Mouse (Mus musculus) stomach, embryonic 14.5 days (tissue): ENCODE data around the gene Spcs2. TPM values are rescaled to one million over a fixed set of nuclear protein-coding genes. Genes with fewer than 3 reads are reported as not detected.

Experiments
- ATAC-seq: fragments of 200-750 bp; cut with Nextera tagmentation; 2 replicates; pipeline ENCODE4 v1.8.0; 2017; ENCODE audit warnings: low read depth, moderate TSS enrichment; ENCODE audit not compliant: insufficient number of reproducible peaks, insufficient read depth, low FRiP score
- H3K27ac ChIP-seq: fragments of 300-500 bp; sonication (generic); 2 replicates; pipeline ENCODE4 v1.5.1; 2014; ENCODE audit warnings: mild to moderate bottlenecking, low read length, moderate library complexity, mixed read lengths
- H3K27me3 ChIP-seq: fragments of 300-500 bp; sonication (generic); 2 replicates; pipeline ENCODE4 v1.6.1; 2014; ENCODE audit warnings: low read length, control low read depth, mixed read lengths; ENCODE audit not compliant: control insufficient read depth, insufficient read depth
- H3K36me3 ChIP-seq: fragments of 300-500 bp; sonication (generic); 2 replicates; pipeline ENCODE4 v1.6.1; 2014; ENCODE audit warnings: mild to moderate bottlenecking, control low read depth, low read length, moderate library complexity, mixed read lengths; ENCODE audit not compliant: control insufficient read depth, insufficient read depth
- H3K4me1 ChIP-seq: fragments of 300-500 bp; sonication (generic); 2 replicates; pipeline ENCODE4 v1.6.1; 2014; ENCODE audit warnings: low read length, control low read depth, mixed read lengths; ENCODE audit not compliant: control insufficient read depth, insufficient read depth
- H3K4me2 ChIP-seq: fragments of 300-500 bp; sonication (generic); replicated peaks from 2 replicates; pipeline ENCODE4 v1.6.1; 2014; ENCODE audit warnings: low read depth, low read length, control low read depth
- H3K4me3 ChIP-seq: fragments of 300-500 bp; sonication (generic); 2 replicates; pipeline ENCODE4 v1.5.1; 2014; ENCODE audit warnings: low read depth, low read length, control low read depth
- H3K9ac ChIP-seq: fragments of 300-500 bp; sonication (generic); replicated peaks from 2 replicates; pipeline ENCODE4 v1.6.1; 2014; ENCODE audit warnings: low read depth, mild to moderate bottlenecking, control low read depth, low read length, moderate library complexity, mixed read lengths
- H3K9me3 ChIP-seq: fragments of 300-500 bp; sonication (generic); 2 replicates; pipeline ENCODE4 v1.6.1; 2016; ENCODE audit warnings: low read depth, low read length, control low read depth; ENCODE audit not compliant: control insufficient read depth
- WGBS: fragments of 180-500 bp; shearing (Covaris S2); extraction: QIAGEN DNeasy Blood & Tissue Kit; methylation state at CpG from one replicate; pipeline ENCODE4 v1.1.7; 2014; 5-methylcytosine and 5-hydroxymethylcytosine counted together
- polyA plus RNA-seq: library from polyadenylated mRNA; unstranded; fragments of >200 nt; fragmentation: Nextera tagmentation; extraction: Ambion mirVana; gene quantifications from 2 replicates; pipeline ENCODE4 v1.2.1, GENCODE M21; 2014

The Spcs2 gene
- polyA plus RNA-seq, 1 experiment from 2014 or later: 287 TPM

DNA sequence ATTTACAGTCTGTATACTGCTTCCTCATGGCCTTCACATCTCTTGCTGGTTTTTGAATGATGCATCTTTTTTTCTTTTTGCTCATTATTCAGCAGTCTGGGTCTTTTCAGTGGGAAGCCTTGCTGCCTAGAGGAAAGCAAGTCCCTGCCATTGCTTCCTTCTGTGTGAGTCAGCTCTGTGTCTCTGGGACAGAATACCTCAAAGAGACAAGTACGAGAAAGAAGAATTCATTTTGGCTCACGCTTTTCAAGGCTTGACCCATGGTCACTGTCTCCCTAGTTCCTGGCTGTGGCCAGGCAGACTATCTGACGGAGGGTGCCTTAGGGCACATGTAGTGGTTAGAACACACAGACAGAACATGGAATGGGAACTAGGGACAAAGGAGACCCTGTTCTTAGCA is 30.7 kb upstream of the Spcs2 start:
- no peak overlapping the region for H3K9ac ChIP-seq
- H3K36me3 ChIP-seq: no peaks in the 10 kb centered on the region
- H3K9me3 ChIP-seq: no peaks in the 10 kb centered on the region
- H3K27ac ChIP-seq: no peak overlapping the region
- no peaks in the 10 kb centered on the region for H3K27me3 ChIP-seq
- H3K4me2 ChIP-seq: no peak overlapping the region
- no peak overlapping the region for H3K4me3 ChIP-seq
- H3K4me1 ChIP-seq: no peaks in the 10 kb centered on the region
- no peak for ATAC-seq
- WGBS: 87% methylated on average over 3 of the region's 3 CpGs

- no peak overlapping the region for H3K4me2 ChIP-seq
- no peak overlapping the region for H3K27ac ChIP-seq
- H3K36me3 ChIP-seq: no peaks in the 10 kb centered on the region
- H3K4me1 ChIP-seq: no peaks in the 10 kb centered on the region
- no peaks in the 10 kb centered on the region for H3K9me3 ChIP-seq
- no peak for ATAC-seq
- H3K27me3 ChIP-seq: no peaks in the 10 kb centered on the region
- H3K9ac ChIP-seq: no peak overlapping the region
- WGBS: 72% methylated on average over 2 of the region's 2 CpGs
- no peak overlapping the region for H3K4me3 ChIP-seq
Observed at GRCm38 (mm10) chr7:99892351-99892750, 29.1 kb upstream of the Spcs2 start.

DNA sequence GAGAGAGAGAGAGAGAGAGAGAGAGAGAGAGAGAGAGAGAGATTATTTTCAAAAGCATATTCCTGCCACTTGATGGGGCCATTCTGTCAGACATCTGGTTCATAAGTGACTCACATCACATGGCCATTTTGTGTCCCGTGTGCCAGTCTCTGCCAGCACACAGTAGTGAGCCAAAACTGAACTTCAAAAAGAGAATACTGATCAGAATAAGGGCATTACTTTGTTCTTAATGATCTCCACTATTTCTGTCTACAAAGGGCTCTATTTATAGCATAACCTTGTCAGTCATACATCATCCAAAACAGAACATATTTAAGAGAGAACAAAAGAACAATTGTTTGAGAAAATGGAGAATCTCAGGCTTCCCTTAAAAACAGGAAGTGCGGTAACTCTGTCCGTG is 28.2 kb upstream of the Spcs2 start:
- Histone ChIP-seq H3K27me3 (no peaks in the 10 kb centered on the region), H3K4me3 (no peak overlapping the region), H3K9me3 (no peaks in the 10 kb centered on the region), H3K36me3 (no peaks in the 10 kb centered on the region), H3K4me2 (no peak overlapping the region), H3K27ac (no peak overlapping the region), H3K4me1 (no peaks in the 10 kb centered on the region), H3K9ac (no peak overlapping the region)
- no peak for ATAC-seq
- 63% methylated on average over 3 of the region's 3 CpGs for WGBS

DNA sequence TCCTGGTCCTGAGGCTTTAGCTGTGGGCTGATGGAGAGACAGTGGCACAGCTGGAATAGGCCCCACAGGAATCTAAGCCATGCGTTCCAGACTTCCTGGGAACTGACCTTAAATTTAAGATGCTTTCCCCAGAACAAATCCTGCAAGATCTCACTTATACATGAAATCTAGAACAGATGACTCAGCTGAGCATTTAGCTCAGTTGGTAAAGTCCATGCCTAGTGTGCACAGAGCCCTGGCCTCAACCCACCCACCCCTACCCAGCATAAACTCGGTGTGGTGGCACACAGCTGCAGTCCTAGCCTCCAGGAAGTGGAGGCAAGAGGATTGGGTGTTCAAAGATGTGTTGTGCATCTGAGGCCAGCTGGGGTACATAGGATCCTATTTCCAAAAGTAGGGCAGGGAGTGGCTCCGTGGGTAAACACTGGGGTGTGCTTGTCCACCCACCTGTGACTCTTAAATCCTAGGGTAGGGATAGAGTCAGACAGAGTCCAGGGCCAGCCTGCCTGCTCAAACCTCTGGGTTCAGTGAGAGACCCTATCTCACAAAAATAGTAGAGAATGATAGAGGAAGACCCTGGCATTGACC is 27.0 kb upstream of the Spcs2 start:
- Histone ChIP-seq H3K9ac (no peak overlapping the region), H3K36me3 (no peaks in the 10 kb centered on the region), H3K27ac (no peak overlapping the region), H3K4me3 (no peak overlapping the region), H3K4me2 (no peak overlapping the region), H3K27me3 (no peaks in the 10 kb centered on the region), H3K4me1 (no peaks in the 10 kb centered on the region), H3K9me3 (no peaks in the 10 kb centered on the region)
- WGBS: 57% methylated on average over 3 of the region's 3 CpGs
- no peak for ATAC-seq

DNA sequence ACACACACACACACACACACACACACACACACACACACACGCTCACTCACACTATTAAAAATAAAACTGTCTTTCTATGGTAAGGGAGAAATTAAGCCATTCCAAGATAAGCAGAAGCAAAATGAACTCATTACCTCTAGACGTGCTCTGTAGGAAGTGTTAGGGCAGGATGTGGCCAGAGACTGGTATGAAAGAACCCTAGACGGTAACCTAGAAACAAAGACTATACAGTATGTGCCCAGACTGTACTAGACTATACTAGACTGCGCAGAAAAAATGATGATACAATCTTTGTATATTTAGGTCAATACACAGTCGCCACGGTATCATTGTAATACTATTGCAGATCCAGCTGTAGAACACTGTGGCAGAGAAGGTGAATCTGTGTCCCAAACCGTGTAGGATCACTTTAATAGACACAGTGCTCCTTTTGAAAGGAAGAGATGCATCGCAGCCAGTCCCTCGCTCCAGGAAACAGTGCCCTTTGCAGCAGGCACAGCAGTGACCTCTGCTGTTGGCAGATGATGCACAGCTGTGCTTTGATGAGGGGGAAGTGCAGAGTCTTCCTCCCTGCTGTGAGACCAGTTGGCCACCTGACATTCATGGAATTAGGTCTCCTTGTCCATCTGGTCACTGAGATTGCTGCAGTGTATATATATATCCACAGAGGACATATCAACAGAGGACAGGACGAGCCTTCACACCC is 26.1 kb upstream of the Spcs2 start:
- no peaks in the 10 kb centered on the region for H3K9me3 ChIP-seq
- H3K36me3 ChIP-seq: no peaks in the 10 kb centered on the region
- no peak overlapping the region for H3K27ac ChIP-seq
- WGBS: 45% methylated on average over 10 of the region's 10 CpGs
- H3K9ac ChIP-seq: no peak overlapping the region
- no peaks in the 10 kb centered on the region for H3K4me1 ChIP-seq
- H3K4me2 ChIP-seq: no peak overlapping the region
- no peak for ATAC-seq
- H3K27me3 ChIP-seq: no peaks in the 10 kb centered on the region
- H3K4me3 ChIP-seq: no peak overlapping the region

- no peaks in the 10 kb centered on the region for H3K36me3 ChIP-seq
- H3K9ac ChIP-seq: no peak overlapping the region
- no peak overlapping the region for H3K27ac ChIP-seq
- no peaks in the 10 kb centered on the region for H3K27me3 ChIP-seq
- H3K4me3 ChIP-seq: no peak overlapping the region
- H3K9me3 ChIP-seq: no peaks in the 10 kb centered on the region
- H3K4me1 ChIP-seq: no peaks in the 10 kb centered on the region
- no peak overlapping the region for H3K4me2 ChIP-seq
- ATAC-seq: no peak
Observed at GRCm38 (mm10) chr7:99887743-99888142, 24.5 kb upstream of the Spcs2 start.

DNA sequence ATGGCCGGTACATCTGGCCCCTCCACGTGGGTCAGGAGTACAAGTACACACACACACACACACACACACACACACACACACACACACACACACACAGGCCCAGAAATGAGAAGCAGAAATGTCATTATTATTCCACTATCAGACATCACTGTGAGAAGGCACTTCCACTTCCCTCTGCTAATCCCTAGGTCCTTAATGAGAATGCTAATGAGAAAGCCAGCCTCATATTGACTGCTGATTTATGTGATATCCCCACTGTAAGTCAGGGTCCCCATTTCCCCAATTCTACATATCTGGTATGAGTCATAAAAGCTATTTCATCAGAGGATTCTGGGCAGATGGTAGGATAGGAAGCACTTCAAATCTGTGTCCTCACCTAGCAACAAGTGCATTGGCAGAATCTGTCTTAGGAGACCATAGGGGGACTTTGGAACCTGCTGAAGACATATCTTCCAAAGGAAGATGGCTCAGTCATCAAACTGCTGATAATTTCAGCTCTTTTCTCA is 24.0 kb upstream of the Spcs2 start:
- H3K36me3 ChIP-seq: no peaks in the 10 kb centered on the region
- H3K4me1 ChIP-seq: no peaks in the 10 kb centered on the region
- H3K4me3 ChIP-seq: no peak overlapping the region
- no peak overlapping the region for H3K27ac ChIP-seq
- H3K9me3 ChIP-seq: no peaks in the 10 kb centered on the region
- no peak overlapping the region for H3K9ac ChIP-seq
- no peaks in the 10 kb centered on the region for H3K27me3 ChIP-seq
- no peak for ATAC-seq
- WGBS: 81% methylated on average over 2 of the region's 2 CpGs
- H3K4me2 ChIP-seq: no peak overlapping the region

DNA sequence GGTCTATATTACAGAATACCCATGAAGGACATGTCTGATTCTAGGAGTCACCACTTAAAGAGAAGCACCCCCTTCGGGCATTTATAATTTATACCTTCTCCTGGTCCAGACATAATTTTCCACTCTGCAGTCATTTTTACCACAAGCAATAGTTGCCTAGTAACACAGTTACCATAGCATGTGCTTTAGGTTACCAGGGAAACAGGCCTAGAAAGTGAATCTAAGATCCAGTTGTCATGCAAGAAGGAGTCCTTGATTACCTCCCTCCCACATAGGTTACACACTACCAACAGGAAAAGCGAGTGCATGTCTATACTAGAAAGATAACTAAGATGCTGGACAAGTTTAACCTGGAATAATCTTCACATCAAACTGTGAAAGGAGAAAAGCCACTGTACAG is 15.0 kb upstream of the Spcs2 start:
- Histone ChIP-seq H3K4me2 (no peak overlapping the region), H3K36me3 (no peaks in the 10 kb centered on the region), H3K9ac (no peak overlapping the region), H3K27ac (no peak overlapping the region), H3K9me3 (no peaks in the 10 kb centered on the region), H3K4me3 (no peak overlapping the region), H3K27me3 (no peaks in the 10 kb centered on the region), H3K4me1 (no peaks in the 10 kb centered on the region)
- ATAC-seq: no peak
- 77% methylated on average over 2 of the region's 2 CpGs for WGBS

DNA sequence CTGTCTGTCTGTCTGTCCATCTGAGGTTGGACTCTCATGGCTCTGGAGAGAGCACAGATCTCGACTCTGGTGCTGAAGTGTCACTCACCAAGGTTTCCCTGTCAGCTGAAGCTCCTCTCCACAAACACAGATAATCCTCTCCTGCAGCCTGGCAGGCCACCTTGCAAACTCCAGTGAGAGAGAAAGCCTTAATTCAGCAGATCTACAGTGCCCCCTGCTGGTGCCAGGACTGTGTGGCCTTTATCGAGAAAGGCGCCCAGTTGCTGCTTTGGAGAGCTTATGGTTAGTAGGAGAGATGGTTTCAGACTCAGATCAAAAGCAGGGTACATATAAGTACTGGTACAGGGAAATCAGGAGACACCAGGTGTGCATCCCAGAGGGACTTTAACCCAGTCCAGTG is 13.1 kb upstream of the Spcs2 start:
- H3K36me3 ChIP-seq: no peaks in the 10 kb centered on the region
- no peaks in the 10 kb centered on the region for H3K27me3 ChIP-seq
- H3K4me2 ChIP-seq: no peak overlapping the region
- H3K27ac ChIP-seq: no peak overlapping the region
- ATAC-seq: no peak
- no peaks in the 10 kb centered on the region for H3K9me3 ChIP-seq
- H3K4me1 ChIP-seq: no peaks in the 10 kb centered on the region
- no peak overlapping the region for H3K9ac ChIP-seq
- H3K4me3 ChIP-seq: no peak overlapping the region
- WGBS: 0% methylated on average over 3 of the region's 3 CpGs
